Mouse (Mus musculus) erythroblast, embryonic 14.5 days (primary cell): ENCODE results near the gene Dars. TPM values are rescaled to one million over a fixed set of nuclear protein-coding genes. Genes with fewer than 3 reads are reported as not detected.

Experiments
- H3K27me3 ChIP-seq: 2 replicates; pipeline ENCODE4 v1.6.1; 2012; ENCODE audit warnings: inconsistent platforms; ENCODE audit not compliant: control insufficient read depth
- H3K36me3 ChIP-seq: 2 replicates; pipeline ENCODE4 v1.6.1; 2012; ENCODE audit warnings: mild to moderate bottlenecking, inconsistent platforms; ENCODE audit not compliant: control insufficient read depth
- H3K4me1 ChIP-seq: 2 replicates; pipeline ENCODE4 v1.6.1; 2012; ENCODE audit warnings: inconsistent platforms; ENCODE audit not compliant: control insufficient read depth
- H3K4me3 ChIP-seq: replicated peaks from 2 replicates; pipeline ENCODE3; 2012; ENCODE audit warnings: moderate library complexity, mild to moderate bottlenecking, inconsistent platforms
- H3K9me3 ChIP-seq: 2 replicates; pipeline ENCODE4 v1.6.1; 2012; ENCODE audit warnings: low read length, inconsistent platforms, mixed read lengths; ENCODE audit not compliant: control insufficient read depth
- GATA1 ChIP-seq: IDR thresholded peaks from 2 replicates; pipeline ENCODE4 v1.6.1; 2012; ENCODE audit warnings: low read length, inconsistent platforms, mixed read lengths
- TAL1 ChIP-seq: IDR thresholded peaks from 3 replicates; pipeline ENCODE4 v1.6.1; 2012; ENCODE audit warnings: low read length, inconsistent platforms, mixed read lengths
- polyA plus RNA-seq: library from polyadenylated mRNA; stranded (reverse); fragments of >175 nt; gene quantifications from 2 replicates; pipeline ENCODE4 v1.2.3, GENCODE M21; 2012

Gene Dars
- polyA plus RNA-seq, 1 experiment, result 4.9 TPM

- peaks cover 7% of the 10 kb centered on the region for H3K27me3 ChIP-seq
- no peak for TF ChIP-seq GATA1
- TF ChIP-seq TAL1, result no peak
- no peak overlapping the region for H3K4me3 ChIP-seq
- no peaks in the 10 kb centered on the region for H3K9me3 ChIP-seq
- no peaks in the 10 kb centered on the region for H3K4me1 ChIP-seq
- H3K36me3 ChIP-seq, result no peaks in the 10 kb centered on the region
Observed at GRCm38 (mm10) chr1:128452210-128452609, 35.0 kb upstream of the Dars start.

GRCm38 (mm10) chr1:128451183-128451582, 34.0 kb upstream of the Dars start:
- no peak for TF ChIP-seq GATA1
- TF ChIP-seq TAL1, result no peak
- Histone ChIP-seq H3K36me3 (no peaks in the 10 kb centered on the region), H3K9me3 (no peaks in the 10 kb centered on the region), H3K4me3 (no peak overlapping the region), H3K27me3 (no peaks in the 10 kb centered on the region), H3K4me1 (no peaks in the 10 kb centered on the region)

GRCm38 (mm10) chr1:128447206-128447902, 30.2 kb upstream of the Dars start:
- peaks cover 2% of the 10 kb centered on the region for H3K4me1 ChIP-seq
- H3K36me3 ChIP-seq, result no peaks in the 10 kb centered on the region
- TF ChIP-seq TAL1 (no peak), GATA1 (no peak)
- H3K27me3 ChIP-seq, result no peaks in the 10 kb centered on the region
- H3K9me3 ChIP-seq, result no peaks in the 10 kb centered on the region
- no peak overlapping the region for H3K4me3 ChIP-seq

GRCm38 (mm10) chr1:128443890-128444839, 27.0 kb upstream of the Dars start:
- Histone ChIP-seq H3K27me3 (no peaks in the 10 kb centered on the region), H3K9me3 (no peaks in the 10 kb centered on the region), H3K36me3 (no peaks in the 10 kb centered on the region), H3K4me3 (no peak overlapping the region), H3K4me1 (peaks cover 2% of the 10 kb centered on the region)
- TF ChIP-seq GATA1 (no peak), TAL1 (no peak)

- H3K4me3 ChIP-seq, result no peak overlapping the region
- no peaks in the 10 kb centered on the region for H3K9me3 ChIP-seq
- no peaks in the 10 kb centered on the region for H3K36me3 ChIP-seq
- no peak for TF ChIP-seq TAL1
- no peak for TF ChIP-seq GATA1
- H3K4me1 ChIP-seq, result peaks cover 2% of the 10 kb centered on the region
- H3K27me3 ChIP-seq, result no peaks in the 10 kb centered on the region
Observed at GRCm38 (mm10) chr1:128441129-128441473, 23.9 kb upstream of the Dars start.

GRCm38 (mm10) chr1:128440386-128441128, 23.4 kb upstream of the Dars start:
- Histone ChIP-seq H3K9me3 (no peaks in the 10 kb centered on the region), H3K27me3 (no peaks in the 10 kb centered on the region), H3K4me1 (peaks cover 2% of the 10 kb centered on the region), H3K4me3 (no peak overlapping the region), H3K36me3 (no peaks in the 10 kb centered on the region)
- TF ChIP-seq TAL1 (no peak), GATA1 (no peak)

- peaks cover 2% of the 10 kb centered on the region for H3K4me1 ChIP-seq
- H3K36me3 ChIP-seq, result no peaks in the 10 kb centered on the region
- no peaks in the 10 kb centered on the region for H3K9me3 ChIP-seq
- no peaks in the 10 kb centered on the region for H3K27me3 ChIP-seq
- H3K4me3 ChIP-seq, result no peak overlapping the region
- TF ChIP-seq GATA1 (no peak), TAL1 (no peak)
Observed at GRCm38 (mm10) chr1:128439618-128440017, 22.4 kb upstream of the Dars start.

GRCm38 (mm10) chr1:128438526-128438925, 21.4 kb upstream of the Dars start:
- TF ChIP-seq GATA1 (no peak), TAL1 (no peak)
- H3K4me3 ChIP-seq, result no peak overlapping the region
- H3K27me3 ChIP-seq, result no peaks in the 10 kb centered on the region
- H3K9me3 ChIP-seq, result no peaks in the 10 kb centered on the region
- H3K4me1 ChIP-seq, result no peaks in the 10 kb centered on the region
- H3K36me3 ChIP-seq, result no peaks in the 10 kb centered on the region

- H3K4me3 ChIP-seq, result no peak overlapping the region
- H3K36me3 ChIP-seq, result no peaks in the 10 kb centered on the region
- no peaks in the 10 kb centered on the region for H3K27me3 ChIP-seq
- H3K9me3 ChIP-seq, result no peaks in the 10 kb centered on the region
- no peaks in the 10 kb centered on the region for H3K4me1 ChIP-seq
- TF ChIP-seq GATA1 (no peak), TAL1 (no peak)
Observed at GRCm38 (mm10) chr1:128437276-128437675, 20.1 kb upstream of the Dars start.
